Mouse (Mus musculus) G1E-ER4 (cell line): ENCODE results near the gene P2rx6. TPM values are rescaled to one million over a fixed set of nuclear protein-coding genes. Genes with fewer than 3 reads are reported as not detected.

Source experiments
- GATA1 ChIP-seq: IDR thresholded peaks from one replicate; pipeline ENCODE4 v1.8.0; 2012; ENCODE audit warnings: low read length, inconsistent platforms
- polyA plus RNA-seq: library from polyadenylated mRNA; stranded (reverse); fragments of >175 nt; gene quantifications from 2 replicates; pipeline ENCODE4 v1.2.3, GENCODE M21; 2012

The P2rx6 gene
- polyA plus RNA-seq, 1 experiment: 0.03 TPM

DNA sequence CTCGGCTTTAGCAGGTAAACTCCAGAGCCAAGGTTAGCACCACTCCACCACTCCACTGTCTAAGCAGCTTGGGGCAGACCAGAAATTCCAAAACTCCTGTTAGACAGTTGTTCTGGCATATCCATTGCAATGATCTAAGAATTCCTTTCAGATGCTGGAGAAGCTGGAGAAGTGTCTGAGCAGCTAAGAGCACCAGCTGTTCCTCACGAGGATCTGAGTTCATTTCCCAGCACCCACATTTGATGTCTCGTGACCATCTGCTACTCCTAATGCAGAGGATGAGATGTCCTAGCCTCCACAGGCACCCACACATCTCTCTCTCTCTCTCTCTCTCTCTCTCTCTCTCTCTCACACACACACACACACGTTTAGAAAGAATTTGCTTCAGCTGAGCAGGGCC, 4.8 kb upstream of the P2rx6 start:
- no peak for TF ChIP-seq GATA1

DNA sequence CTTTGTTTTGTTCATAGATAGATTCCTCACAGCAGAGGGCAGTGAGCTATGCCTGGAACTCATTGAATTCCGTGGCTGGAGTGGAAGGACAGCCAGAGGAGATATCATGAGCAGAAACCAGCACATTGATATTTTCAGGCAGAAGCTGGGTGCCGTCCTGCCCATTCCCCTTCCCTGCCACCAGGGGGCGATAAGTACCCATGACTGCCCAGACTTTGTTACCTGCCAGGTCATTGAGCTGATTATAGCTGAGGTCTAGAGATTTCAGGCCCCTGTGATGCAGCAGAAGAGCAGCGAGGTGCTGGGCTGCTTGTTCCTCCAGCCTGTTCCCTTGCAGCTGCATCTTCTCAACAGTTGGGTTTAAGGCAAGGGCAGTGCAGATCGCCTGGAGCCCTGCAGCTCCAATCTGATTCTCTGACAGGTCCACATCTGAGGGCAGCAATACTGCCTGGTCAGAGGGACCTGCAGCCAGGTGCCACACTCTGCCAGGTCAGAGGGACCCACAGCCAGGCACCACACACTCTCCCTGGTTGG, 3.7 kb upstream of the P2rx6 start:
- TF ChIP-seq GATA1: no peak

DNA sequence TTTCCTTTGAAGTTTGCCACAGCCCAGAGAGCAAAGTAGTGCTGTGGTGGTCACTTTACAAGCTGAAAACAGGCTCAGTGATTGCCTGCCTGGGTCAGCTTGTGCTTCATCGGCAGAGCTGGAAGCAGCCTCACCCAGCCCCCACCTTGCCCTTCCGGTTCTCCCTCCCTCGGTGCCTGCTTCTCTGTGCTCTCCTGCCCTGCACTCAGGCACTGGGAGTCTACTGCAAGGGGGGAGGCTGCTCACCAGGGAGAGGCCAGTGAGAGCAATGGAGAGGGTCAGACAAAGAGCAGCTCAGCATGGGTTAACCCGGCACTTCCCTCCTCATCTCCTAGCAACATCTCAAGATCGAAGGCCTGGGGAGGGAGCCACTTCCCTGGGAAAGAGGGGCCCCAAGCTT, 2.9 kb upstream of the P2rx6 start:
- TF ChIP-seq GATA1: no peak

GRCm38 (mm10) chr16:17559396-17560027, 2.2 kb upstream of the P2rx6 start:
- TF ChIP-seq GATA1: no peak

- no peak for TF ChIP-seq GATA1
These were observed 446 bp upstream of the P2rx6 start, which contains the start of gene Lrrc74b for GRCm38 (mm10) chr16:17561128-17561750. Gene Lrrc74b (minus strand): TSS chr16:17561247.

GRCm38 (mm10) chr16:17563580-17563979, 1.9 kb downstream of the P2rx6 start:
- TF ChIP-seq GATA1: no peak

DNA sequence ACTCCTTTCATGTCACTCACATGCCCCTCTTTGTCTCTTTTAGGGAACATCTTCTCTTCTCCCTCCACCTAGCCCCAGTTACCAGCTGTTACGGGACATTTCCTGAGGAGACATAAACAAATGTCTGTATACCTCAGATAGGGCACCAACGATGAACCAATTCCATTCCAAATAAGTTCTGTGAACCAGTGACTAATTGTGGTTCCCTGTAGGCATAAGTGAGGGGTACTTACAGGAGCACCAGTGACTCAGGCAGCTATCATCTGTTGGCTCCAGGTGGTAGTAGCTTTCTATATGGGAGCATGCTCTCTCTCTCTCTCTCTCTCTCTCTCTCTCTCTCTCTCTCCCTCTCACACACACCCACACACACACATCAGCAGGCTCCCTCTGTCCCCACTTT, 2.5 kb downstream of the P2rx6 start:
- TF ChIP-seq GATA1: no peak

DNA sequence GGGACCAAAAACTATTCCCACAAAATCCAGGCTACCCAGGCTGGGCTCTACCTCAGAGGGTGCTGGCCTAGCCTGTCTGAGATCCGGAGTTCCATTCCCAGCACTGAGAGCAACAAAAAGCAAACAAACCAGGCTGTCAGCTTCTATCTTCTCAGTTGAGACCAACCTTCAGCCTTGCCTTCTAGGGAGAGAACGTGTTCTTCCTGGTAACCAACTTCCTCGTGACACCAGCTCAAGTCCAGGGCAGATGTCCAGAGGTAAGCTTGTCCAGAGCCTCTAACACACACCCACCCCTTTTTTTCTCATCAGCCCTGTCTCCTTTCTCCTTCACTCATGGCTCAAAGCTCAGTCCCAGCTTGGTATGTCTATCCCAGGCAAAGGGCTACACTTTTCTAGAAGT, 3.1 kb downstream of the P2rx6 start:
- no peak for TF ChIP-seq GATA1

GRCm38 (mm10) chr16:17566186-17566585, 4.5 kb downstream of the P2rx6 start:
- no peak for TF ChIP-seq GATA1

DNA sequence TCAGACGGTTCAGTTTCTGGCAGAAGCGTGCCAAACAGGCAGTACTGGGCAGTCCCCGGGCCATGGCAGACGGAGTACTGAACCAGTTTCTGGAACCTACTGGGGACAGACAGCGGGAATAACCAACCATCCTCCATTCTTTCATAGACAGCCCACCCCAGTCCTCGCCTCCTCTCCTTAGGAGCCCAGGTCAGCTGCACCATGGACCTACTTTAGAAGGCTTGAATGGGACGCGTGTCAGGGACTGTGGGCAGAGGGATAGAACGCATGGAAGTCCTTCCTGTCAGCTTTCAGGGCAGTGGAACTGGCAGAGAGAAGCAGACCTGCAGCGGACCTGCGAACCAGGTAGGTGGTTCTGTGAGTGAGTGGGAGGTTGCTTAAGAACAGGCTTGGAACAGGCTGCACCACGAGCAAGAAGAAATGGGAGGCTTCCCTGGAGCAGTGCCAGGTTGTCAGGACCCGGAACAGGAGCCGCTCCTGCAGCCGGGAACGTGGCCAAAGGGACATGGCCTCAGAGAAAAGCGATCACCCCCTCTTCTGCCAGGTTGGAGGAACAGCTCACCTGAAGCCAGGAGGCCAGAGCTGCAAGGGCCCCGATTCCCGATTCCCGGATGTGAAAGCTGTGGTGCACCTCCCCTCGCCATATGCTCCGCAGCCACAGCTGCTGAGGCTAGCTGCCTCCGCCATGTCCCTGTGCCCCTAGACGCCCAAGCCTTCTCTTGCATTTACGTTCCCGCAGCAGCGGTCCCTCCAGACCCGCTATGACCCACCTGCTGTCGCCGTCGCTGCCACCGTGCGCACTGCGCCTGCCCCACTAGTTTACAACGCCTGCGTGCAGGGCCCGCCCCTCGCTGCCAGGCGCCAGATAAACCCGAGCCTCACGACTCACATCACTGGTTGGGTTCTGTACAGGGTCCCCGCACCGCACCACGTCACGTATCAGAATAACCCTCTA, 14.5 kb downstream of the P2rx6 start:
- no peak for TF ChIP-seq GATA1

GRCm38 (mm10) chr16:17576825-17577215, 15.1 kb downstream of the P2rx6 start:
- TF ChIP-seq GATA1: no peak

DNA sequence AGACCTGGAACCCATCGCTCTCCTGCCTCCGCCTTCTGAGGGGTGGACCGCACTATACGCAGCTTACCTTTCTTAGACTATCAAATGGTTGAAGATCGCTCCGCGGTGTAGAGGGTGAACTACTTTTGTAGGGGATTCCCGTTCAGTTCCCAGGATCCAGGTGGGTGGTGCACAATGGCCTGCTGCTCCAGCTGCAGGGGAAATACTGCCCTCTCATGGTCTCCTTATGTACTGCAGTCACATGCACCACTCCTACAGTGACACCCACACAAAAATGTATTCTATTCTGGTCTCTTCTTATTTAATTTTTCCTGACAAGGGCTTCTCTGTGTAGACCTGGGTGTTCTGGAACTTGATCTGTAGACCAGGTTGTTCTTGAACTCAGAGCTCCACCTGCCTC, 21.4 kb downstream of the P2rx6 start, which contains the start of gene Slc7a4:
Gene Slc7a4 (minus strand): TSS at position 151 of the 400 bp plus-strand sequence.
- TF ChIP-seq GATA1: no peak

- TF ChIP-seq GATA1: no peak
These were observed 22.9 kb downstream of the P2rx6 start for GRCm38 (mm10) chr16:17584555-17584954.

DNA sequence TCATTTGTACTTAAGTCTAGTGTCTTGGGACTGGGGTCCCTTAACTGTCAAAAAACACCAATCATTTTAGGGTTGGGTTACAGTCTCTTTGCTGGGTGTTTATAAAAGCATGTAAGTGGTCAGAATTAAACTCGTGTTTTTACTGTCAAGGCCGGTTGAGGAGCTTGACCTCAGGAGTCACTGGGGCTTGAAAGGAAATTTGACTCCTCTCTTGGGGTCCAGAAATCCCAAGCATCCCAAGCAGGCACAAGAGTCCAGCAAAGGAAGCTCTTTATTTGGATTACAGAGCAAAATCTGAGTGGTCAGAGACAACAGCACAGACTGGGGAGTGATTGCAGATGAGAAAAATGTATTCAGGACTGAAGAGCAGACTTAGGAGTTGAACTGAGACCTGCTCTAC, 29.0 kb downstream of the P2rx6 start:
- no peak for TF ChIP-seq GATA1

DNA sequence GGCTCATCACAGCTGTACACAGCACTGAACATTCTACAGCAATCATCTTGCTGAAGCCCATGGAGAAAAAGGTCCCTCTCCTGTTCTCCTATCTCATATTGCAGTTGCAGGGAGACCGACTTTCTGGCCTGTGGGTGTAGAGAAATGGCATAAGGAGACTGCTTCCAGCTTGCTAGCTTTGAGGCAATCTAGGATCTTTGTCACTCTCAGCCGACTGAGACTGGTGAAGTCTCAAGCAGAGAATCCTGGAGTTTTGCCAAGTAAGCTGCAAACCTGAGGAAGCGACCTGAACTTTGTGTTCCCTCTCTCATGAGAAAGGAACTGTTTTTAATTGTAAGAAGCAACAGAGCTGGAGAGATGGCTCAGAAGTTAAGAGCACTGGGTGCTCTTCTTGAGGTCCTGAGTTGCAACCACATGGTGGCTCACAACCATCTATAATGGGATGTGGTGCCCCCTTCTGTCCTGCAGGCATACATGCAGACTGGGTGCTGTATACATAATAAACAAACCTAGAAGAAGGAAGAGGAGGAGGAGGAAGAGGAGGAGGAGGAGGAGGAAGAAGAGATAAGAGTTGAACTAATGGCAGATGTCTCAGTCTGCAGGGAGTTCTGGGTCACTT, 39.4 kb downstream of the P2rx6 start:
- TF ChIP-seq GATA1: no peak

DNA sequence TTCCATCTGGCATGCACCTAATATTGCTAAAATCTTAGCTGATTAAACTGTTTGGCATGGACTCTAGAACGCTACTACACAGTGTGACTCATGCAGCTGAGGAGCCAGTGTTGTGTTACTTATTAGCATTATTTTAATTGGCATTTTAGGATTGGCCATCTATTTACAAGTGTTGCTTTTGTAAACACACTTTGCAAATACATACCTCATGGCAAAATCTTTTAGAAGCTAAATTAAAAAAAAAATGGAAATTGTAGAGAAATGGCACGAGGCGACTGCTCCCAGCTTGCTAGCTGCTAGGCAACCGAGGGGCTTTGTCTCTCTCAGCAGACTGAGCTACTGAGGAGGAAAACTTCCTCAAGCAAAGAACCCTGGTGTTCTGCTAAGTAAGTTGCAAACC, 43.3 kb downstream of the P2rx6 start:
- TF ChIP-seq GATA1: no peak

- no peak for TF ChIP-seq GATA1
These were observed 44.0 kb downstream of the P2rx6 start for GRCm38 (mm10) chr16:17605684-17606083.
